Mouse (Mus musculus): Measurements from ENCODE around the gene Cldn14. TPM values are rescaled to one million over a fixed set of nuclear protein-coding genes. Genes with fewer than 3 reads are reported as not detected.

Gene Cldn14
- total and polyA plus RNA-seq, 3 experiments, result not detected

DNA sequence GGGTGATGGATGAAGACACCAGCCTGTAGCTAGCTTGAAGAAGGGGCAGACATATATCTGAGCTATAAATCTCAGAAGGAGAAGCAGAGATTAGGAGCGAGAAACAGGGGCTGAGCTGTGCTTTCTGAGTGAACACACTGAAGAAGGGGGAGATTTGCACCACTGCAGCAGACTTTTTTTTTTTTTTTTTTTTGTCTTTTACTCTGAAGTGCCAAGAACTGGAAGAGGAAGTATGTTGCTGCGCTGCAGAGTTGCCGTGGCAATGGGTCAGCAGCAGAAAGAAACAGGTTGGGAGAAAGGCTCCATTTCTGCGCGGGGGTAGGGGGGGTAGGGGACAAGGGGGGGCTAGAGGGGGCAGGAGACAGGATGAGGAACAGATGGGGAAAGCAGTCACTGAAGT is 2.6 kb upstream of the Cldn14 start:
- Histone ChIP-seq H3K9me3 (replicated peaks) (no peaks in the 10 kb centered on the region), H3K27me3 (ENCODE audit: insufficient read depth, low read length) (no peaks in the 10 kb centered on the region), H3K4me3 (ENCODE audit: low read depth, low read length) (no peak overlapping the region), H3K36me3 (replicated peaks) (no peaks in the 10 kb centered on the region), H3K4me1 (ENCODE audit: insufficient read depth, low read depth, low read length) (no peaks in the 10 kb centered on the region)
- DNase-seq (ENCODE audit: low spot score) (no peak), ATAC-seq (ENCODE audit: extremely low read depth, insufficient number of reproducible peaks, low FRiP score, poor library complexity, severe bottlenecking) (no peak)
- TF ChIP-seq TAL1 (conservative IDR thresholded peaks at IDR 0.05; ENCODE audit: low read depth, low read length) (no peak), CTCF (IDR thresholded peaks at IDR 0.05; ENCODE audit: low read depth, low read length) (no peak), GATA1 (IDR thresholded peaks at IDR 0.05; ENCODE audit: borderline replicate concordance, low read length) (no peak), POLR2AphosphoS5 (IDR thresholded peaks at IDR 0.05; ENCODE audit: insufficient replicate concordance, low read depth, low read length) (no peak), GATA2 (IDR thresholded peaks at IDR 0.05; ENCODE audit: borderline replicate concordance, low read depth, low read length) (no peak)

DNA sequence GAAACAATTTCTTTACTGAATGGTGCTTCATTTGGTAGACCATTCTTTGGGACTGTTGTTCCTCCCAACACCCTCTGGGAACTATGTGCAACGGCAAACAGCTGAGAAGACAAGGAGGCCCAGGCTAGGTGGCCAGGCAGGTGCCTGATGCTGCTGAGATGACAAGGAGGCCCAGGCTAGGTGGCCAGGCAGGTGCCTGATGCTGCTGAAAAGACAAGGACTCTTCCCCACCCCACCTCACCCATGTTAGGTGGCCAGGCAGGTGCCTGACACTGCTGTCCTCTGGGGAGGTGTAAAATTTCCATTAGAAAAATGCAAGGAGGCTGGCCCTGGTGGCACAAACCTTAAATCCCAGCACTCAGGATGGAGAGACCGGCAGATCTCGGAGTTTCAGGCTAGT is 2.0 kb upstream of the Cldn14 start:
- H3K36me3 ChIP-seq (replicated peaks), result no peaks in the 10 kb centered on the region
- H3K4me3 ChIP-seq (ENCODE audit: low read depth, low read length), result no peak overlapping the region
- TF ChIP-seq CTCF (IDR thresholded peaks at IDR 0.05; ENCODE audit: low read depth, low read length) (no peak), GATA1 (IDR thresholded peaks at IDR 0.05; ENCODE audit: borderline replicate concordance, low read length) (no peak), GATA2 (IDR thresholded peaks at IDR 0.05; ENCODE audit: borderline replicate concordance, low read depth, low read length) (no peak), POLR2AphosphoS5 (IDR thresholded peaks at IDR 0.05; ENCODE audit: insufficient replicate concordance, low read depth, low read length) (no peak), TAL1 (conservative IDR thresholded peaks at IDR 0.05; ENCODE audit: low read depth, low read length) (no peak)
- no peaks in the 10 kb centered on the region for H3K27me3 ChIP-seq (ENCODE audit: insufficient read depth, low read length)
- no peak for DNase-seq (ENCODE audit: low spot score)
- no peaks in the 10 kb centered on the region for H3K9me3 ChIP-seq (replicated peaks)
- H3K4me1 ChIP-seq (ENCODE audit: insufficient read depth, low read depth, low read length), result no peaks in the 10 kb centered on the region
- ATAC-seq (ENCODE audit: extremely low read depth, insufficient number of reproducible peaks, low FRiP score, poor library complexity, severe bottlenecking), result no peak

DNA sequence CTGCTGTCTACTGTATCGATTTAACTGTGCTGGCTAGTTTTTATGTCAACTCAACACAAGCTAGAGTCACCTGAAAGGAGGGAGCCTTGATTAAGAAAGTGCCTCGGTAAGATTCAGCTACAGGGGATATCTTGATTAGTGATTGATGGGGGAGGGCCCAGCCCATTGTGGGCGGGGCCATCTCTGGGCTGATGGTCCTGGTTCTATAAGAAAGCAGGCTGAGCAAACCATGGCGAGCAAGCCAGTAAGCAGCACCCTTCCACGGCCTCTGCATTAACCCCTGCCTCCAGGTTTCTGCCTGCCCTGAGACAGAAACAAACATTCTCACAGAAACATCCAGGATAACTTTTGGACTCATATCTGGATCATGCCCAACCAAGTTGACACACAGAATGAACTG is 1.5 kb upstream of the Cldn14 start:
- TF ChIP-seq TAL1 (conservative IDR thresholded peaks at IDR 0.05; ENCODE audit: low read depth, low read length) (no peak), CTCF (IDR thresholded peaks at IDR 0.05; ENCODE audit: low read depth, low read length) (no peak), POLR2AphosphoS5 (IDR thresholded peaks at IDR 0.05; ENCODE audit: insufficient replicate concordance, low read depth, low read length) (no peak), GATA1 (IDR thresholded peaks at IDR 0.05; ENCODE audit: borderline replicate concordance, low read length) (no peak), GATA2 (IDR thresholded peaks at IDR 0.05; ENCODE audit: borderline replicate concordance, low read depth, low read length) (no peak)
- ATAC-seq (ENCODE audit: extremely low read depth, insufficient number of reproducible peaks, low FRiP score, poor library complexity, severe bottlenecking) (no peak), DNase-seq (ENCODE audit: low spot score) (no peak)
- H3K4me1 ChIP-seq (ENCODE audit: insufficient read depth, low read depth, low read length), result no peaks in the 10 kb centered on the region
- no peak overlapping the region for H3K4me3 ChIP-seq (ENCODE audit: low read depth, low read length)
- no peaks in the 10 kb centered on the region for H3K27me3 ChIP-seq (ENCODE audit: insufficient read depth, low read length)
- no peaks in the 10 kb centered on the region for H3K9me3 ChIP-seq (replicated peaks)
- H3K36me3 ChIP-seq (replicated peaks), result no peaks in the 10 kb centered on the region

DNA sequence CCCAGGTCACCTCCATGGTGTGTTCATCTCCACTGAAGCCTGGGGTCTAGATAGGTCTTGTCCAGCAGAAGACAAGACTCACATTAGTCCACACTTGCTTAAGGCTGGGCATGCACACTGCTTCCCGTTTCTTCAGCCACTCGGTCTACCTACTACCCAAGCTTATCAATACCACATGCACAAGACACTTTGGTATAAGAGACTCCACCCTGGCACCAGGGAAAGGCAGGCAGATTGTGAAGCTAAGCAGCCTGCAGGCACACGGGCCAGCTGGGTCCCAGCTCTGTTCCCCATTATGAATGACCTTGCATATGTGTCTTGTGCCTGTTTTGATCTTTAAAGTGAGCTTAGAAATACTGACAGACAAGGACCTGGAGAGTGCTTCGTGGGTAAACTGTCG is 719 bp upstream of the Cldn14 start:
- DNase-seq (ENCODE audit: low spot score) (no peak), ATAC-seq (ENCODE audit: extremely low read depth, insufficient number of reproducible peaks, low FRiP score, poor library complexity, severe bottlenecking) (no peak)
- Histone ChIP-seq H3K4me3 (ENCODE audit: low read depth, low read length) (no peak overlapping the region), H3K9me3 (replicated peaks) (no peaks in the 10 kb centered on the region), H3K27me3 (ENCODE audit: insufficient read depth, low read length) (no peaks in the 10 kb centered on the region), H3K4me1 (ENCODE audit: insufficient read depth, low read depth, low read length) (no peaks in the 10 kb centered on the region), H3K36me3 (replicated peaks) (no peaks in the 10 kb centered on the region)
- no peak for TF ChIP-seq CTCF (IDR thresholded peaks at IDR 0.05; ENCODE audit: low read depth, low read length)
- no peak for TF ChIP-seq GATA2 (IDR thresholded peaks at IDR 0.05; ENCODE audit: borderline replicate concordance, low read depth, low read length)
- TF ChIP-seq GATA1 (IDR thresholded peaks at IDR 0.05; ENCODE audit: borderline replicate concordance, low read length), result no peak
- TF ChIP-seq TAL1 (conservative IDR thresholded peaks at IDR 0.05; ENCODE audit: low read depth, low read length), result no peak
- TF ChIP-seq POLR2AphosphoS5 (IDR thresholded peaks at IDR 0.05; ENCODE audit: insufficient replicate concordance, low read depth, low read length), result no peak

DNA sequence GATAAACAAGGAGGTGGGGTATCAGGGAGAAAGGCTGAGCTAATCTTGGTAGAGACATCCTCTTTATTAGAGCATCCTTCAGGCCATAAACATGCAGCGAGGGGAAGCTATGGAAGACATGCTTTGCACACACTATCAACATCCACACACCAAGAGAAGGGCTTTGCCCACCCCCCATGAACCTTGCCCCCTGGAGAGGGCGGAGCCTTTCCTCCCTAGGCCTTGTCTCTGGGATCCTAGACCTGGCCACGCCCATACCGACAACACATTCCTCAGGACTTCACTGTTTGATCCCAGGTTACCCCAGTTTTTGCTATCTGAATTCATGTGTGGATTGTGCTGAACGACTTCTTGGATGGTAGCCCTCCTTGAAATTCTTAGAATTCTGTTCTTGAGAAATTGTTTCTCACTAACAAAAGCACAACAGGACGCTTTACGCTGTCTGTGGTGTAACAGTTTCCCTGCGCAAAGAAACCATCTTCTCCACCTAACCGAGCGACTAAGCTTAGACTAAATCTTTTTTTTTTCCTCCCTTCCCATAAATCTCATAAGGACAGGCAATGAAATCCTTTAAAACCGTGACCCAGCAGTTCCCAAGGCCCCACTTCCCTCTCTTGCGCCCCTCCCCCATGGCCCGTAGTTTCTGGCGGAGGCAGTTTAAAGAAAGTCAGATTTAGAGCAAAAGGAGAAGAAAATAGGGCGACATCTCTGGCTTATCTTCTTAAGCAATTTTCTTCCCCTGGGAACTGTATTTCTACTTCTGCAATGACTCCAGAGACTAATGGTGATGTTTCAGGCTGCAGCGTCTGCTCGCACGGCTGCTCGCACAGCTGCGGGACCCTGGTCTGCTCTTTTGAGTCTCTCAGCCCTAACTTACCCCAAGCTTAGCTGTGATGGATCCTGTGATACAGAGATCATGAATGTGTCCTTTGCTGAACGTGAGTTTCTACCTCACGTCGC is 1.7 kb downstream of the Cldn14 start:
- ATAC-seq (ENCODE audit: extremely low read depth, insufficient number of reproducible peaks, low FRiP score, poor library complexity, severe bottlenecking), result no peak
- Histone ChIP-seq H3K36me3 (replicated peaks) (no peaks in the 10 kb centered on the region), H3K9me3 (replicated peaks) (no peaks in the 10 kb centered on the region), H3K4me1 (ENCODE audit: insufficient read depth, low read depth, low read length) (no peaks in the 10 kb centered on the region), H3K27me3 (ENCODE audit: insufficient read depth, low read length) (peaks cover 2% of the 10 kb centered on the region; the same call in 1 of the 2 replicates), H3K4me3 (ENCODE audit: low read depth, low read length) (no peak overlapping the region)
- no peak for DNase-seq (ENCODE audit: low spot score)
- TF ChIP-seq CTCF (IDR thresholded peaks at IDR 0.05; ENCODE audit: low read depth, low read length) (no peak), GATA1 (IDR thresholded peaks at IDR 0.05; ENCODE audit: borderline replicate concordance, low read length) (no peak), TAL1 (conservative IDR thresholded peaks at IDR 0.05; ENCODE audit: low read depth, low read length) (no peak), GATA2 (IDR thresholded peaks at IDR 0.05; ENCODE audit: borderline replicate concordance, low read depth, low read length) (no peak), POLR2AphosphoS5 (IDR thresholded peaks at IDR 0.05; ENCODE audit: insufficient replicate concordance, low read depth, low read length) (no peak)

DNA sequence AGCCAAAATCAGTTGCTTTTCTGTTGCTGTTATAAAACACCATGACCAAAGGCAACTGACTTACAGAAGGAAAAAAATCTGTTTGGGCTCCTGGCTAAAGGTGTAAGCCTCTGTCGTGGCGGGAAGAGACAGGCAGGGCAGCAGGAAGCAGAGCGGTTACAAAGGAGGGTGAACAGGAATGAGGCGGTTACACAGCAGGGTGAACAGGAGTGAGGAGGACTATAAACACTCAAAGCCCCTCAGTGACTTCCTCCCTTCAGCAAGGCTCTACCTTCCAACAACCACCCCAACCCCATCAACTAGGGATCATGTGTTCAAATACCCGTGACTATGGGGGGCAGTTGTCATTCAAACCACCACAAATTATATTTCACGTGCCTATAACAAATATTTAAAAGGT is 5.2 kb downstream of the Cldn14 start:
- no peak for ATAC-seq (ENCODE audit: extremely low read depth, insufficient number of reproducible peaks, low FRiP score, poor library complexity, severe bottlenecking)
- TF ChIP-seq POLR2AphosphoS5 (IDR thresholded peaks at IDR 0.05; ENCODE audit: insufficient replicate concordance, low read depth, low read length) (no peak), TAL1 (conservative IDR thresholded peaks at IDR 0.05; ENCODE audit: low read depth, low read length) (no peak), CTCF (IDR thresholded peaks at IDR 0.05; ENCODE audit: low read depth, low read length) (no peak), GATA1 (IDR thresholded peaks at IDR 0.05; ENCODE audit: borderline replicate concordance, low read length) (no peak), GATA2 (IDR thresholded peaks at IDR 0.05; ENCODE audit: borderline replicate concordance, low read depth, low read length) (no peak)

More for the DNA sequence above, 5.2 kb downstream of the Cldn14 start:
- Histone ChIP-seq H3K36me3 (replicated peaks) (no peaks in the 10 kb centered on the region), H3K4me3 (ENCODE audit: low read depth, low read length) (no peak overlapping the region), H3K27me3 (ENCODE audit: insufficient read depth, low read length) (peaks cover 6% of the 10 kb centered on the region; the same call in 1 of the 2 replicates), H3K9me3 (replicated peaks) (no peaks in the 10 kb centered on the region), H3K4me1 (ENCODE audit: insufficient read depth, low read depth, low read length) (no peaks in the 10 kb centered on the region)
- no peak for DNase-seq (ENCODE audit: low spot score)

All from G1E (cell line).